Mouse (Mus musculus): ENCODE data around the gene Tex38. TPM values are rescaled to one million over a fixed set of nuclear protein-coding genes. Genes with fewer than 3 reads are reported as not detected.

Tex38 gene
- polyA plus RNA-seq, 1 experiment = not detected

- 35% methylated on average over 3 of the region's 3 CpGs for WGBS
- no peak for TF ChIP-seq POLR2A (IDR thresholded peaks at IDR 0.05; ENCODE audit: borderline replicate concordance, control insufficient read depth, low read depth, low read length)
- no peak for TF ChIP-seq CTCF (IDR thresholded peaks at IDR 0.05; ENCODE audit: control insufficient read depth, insufficient read depth, low read length)
- H3K27ac ChIP-seq (ENCODE audit: control insufficient read depth, insufficient read depth, low read depth, low read length, poor library complexity) = no peak overlapping the region
- H3K4me1 ChIP-seq (ENCODE audit: control insufficient read depth, insufficient read depth, low read length) = no peaks in the 10 kb centered on the region; the same call in 1 of the 2 replicates
- H3K4me3 ChIP-seq (replicated peaks; ENCODE audit: control insufficient read depth, low read depth, low read length) = no peak overlapping the region
Observed at GRCm38 (mm10) chr4:115821928-115822327, 41.1 kb upstream of the Tex38 start.

DNA sequence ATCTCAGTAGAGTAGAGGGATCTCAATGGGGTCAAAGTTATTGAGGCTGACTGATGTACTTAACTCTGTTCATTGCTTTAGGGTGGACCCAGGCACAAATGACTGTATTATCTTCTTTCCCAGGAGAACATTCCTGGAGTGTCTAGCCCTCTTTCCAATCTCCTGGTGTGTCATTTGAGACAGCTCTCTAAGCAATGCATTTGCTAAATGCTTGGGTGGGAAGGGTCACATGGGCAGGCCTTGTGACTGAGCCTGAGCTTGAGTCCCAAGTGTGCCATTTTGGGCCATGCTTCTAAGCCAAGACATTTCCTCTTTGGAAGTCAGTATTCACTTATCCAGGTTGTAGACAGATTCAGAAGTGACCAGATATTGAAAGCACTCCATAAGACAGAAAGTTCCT lies 40.6 kb upstream of the Tex38 start:
- H3K4me3 ChIP-seq (replicated peaks; ENCODE audit: control insufficient read depth, low read depth, low read length) = no peak overlapping the region
- no peak for TF ChIP-seq POLR2A (IDR thresholded peaks at IDR 0.05; ENCODE audit: borderline replicate concordance, control insufficient read depth, low read depth, low read length)
- no peak for TF ChIP-seq CTCF (IDR thresholded peaks at IDR 0.05; ENCODE audit: control insufficient read depth, insufficient read depth, low read length)
- no peak overlapping the region for H3K27ac ChIP-seq (ENCODE audit: control insufficient read depth, insufficient read depth, low read depth, low read length, poor library complexity)
- H3K4me1 ChIP-seq (ENCODE audit: control insufficient read depth, insufficient read depth, low read length) = no peaks in the 10 kb centered on the region; the same call in 1 of the 2 replicates

DNA sequence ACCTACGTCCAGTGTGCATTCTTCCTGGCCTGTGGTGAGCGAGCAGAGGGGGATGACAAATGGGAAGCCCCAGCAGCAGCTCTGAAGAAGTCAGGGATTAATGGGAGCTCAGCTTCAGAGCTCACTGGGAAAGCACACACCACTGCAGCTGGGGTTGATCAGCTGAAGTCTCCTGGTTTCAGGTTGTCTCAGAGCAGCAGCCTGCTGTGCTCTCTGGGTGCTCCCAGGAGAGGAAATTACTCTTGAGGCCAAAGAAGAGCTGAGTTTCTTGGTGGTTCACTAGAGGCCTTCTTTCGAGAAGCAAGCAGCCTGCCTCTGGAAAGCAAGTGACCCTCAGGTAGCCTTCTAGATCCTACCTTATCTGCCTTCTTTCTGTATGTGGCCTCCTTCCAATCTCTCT lies 40.1 kb upstream of the Tex38 start:
- WGBS = 77% methylated on average over 3 of the region's 3 CpGs
- Histone ChIP-seq H3K27ac (ENCODE audit: control insufficient read depth, insufficient read depth, low read depth, low read length, poor library complexity) (no peak overlapping the region), H3K4me3 (replicated peaks; ENCODE audit: control insufficient read depth, low read depth, low read length) (no peak overlapping the region), H3K4me1 (ENCODE audit: control insufficient read depth, insufficient read depth, low read length) (no peaks in the 10 kb centered on the region; the same call in 1 of the 2 replicates)
- no peak for TF ChIP-seq POLR2A (IDR thresholded peaks at IDR 0.05; ENCODE audit: borderline replicate concordance, control insufficient read depth, low read depth, low read length)
- TF ChIP-seq CTCF (IDR thresholded peaks at IDR 0.05; ENCODE audit: control insufficient read depth, insufficient read depth, low read length) = no peak

GRCm38 (mm10) chr4:115820199-115820598 lies 39.4 kb upstream of the Tex38 start:
- Histone ChIP-seq H3K4me3 (replicated peaks; ENCODE audit: control insufficient read depth, low read depth, low read length) (no peak overlapping the region), H3K27ac (ENCODE audit: control insufficient read depth, insufficient read depth, low read depth, low read length, poor library complexity) (no peak overlapping the region), H3K4me1 (ENCODE audit: control insufficient read depth, insufficient read depth, low read length) (no peaks in the 10 kb centered on the region; the same call in 1 of the 2 replicates)
- WGBS = 69% methylated on average over 3 of the region's 3 CpGs
- TF ChIP-seq POLR2A (IDR thresholded peaks at IDR 0.05; ENCODE audit: borderline replicate concordance, control insufficient read depth, low read depth, low read length) (no peak), CTCF (IDR thresholded peaks at IDR 0.05; ENCODE audit: control insufficient read depth, insufficient read depth, low read length) (no peak)

GRCm38 (mm10) chr4:115815606-115816005 lies 34.8 kb upstream of the Tex38 start:
- no peak for TF ChIP-seq POLR2A (IDR thresholded peaks at IDR 0.05; ENCODE audit: borderline replicate concordance, control insufficient read depth, low read depth, low read length)
- no peak for TF ChIP-seq CTCF (IDR thresholded peaks at IDR 0.05; ENCODE audit: control insufficient read depth, insufficient read depth, low read length)
- Histone ChIP-seq H3K4me1 (ENCODE audit: control insufficient read depth, insufficient read depth, low read length) (no peaks in the 10 kb centered on the region; the same call in 1 of the 2 replicates), H3K4me3 (replicated peaks; ENCODE audit: control insufficient read depth, low read depth, low read length) (no peak overlapping the region), H3K27ac (ENCODE audit: control insufficient read depth, insufficient read depth, low read depth, low read length, poor library complexity) (no peak overlapping the region)
- 88% methylated on average over 5 of the region's 5 CpGs for WGBS

GRCm38 (mm10) chr4:115812326-115812725 lies 31.5 kb upstream of the Tex38 start:
- TF ChIP-seq CTCF (IDR thresholded peaks at IDR 0.05; ENCODE audit: control insufficient read depth, insufficient read depth, low read length) (no peak), POLR2A (IDR thresholded peaks at IDR 0.05; ENCODE audit: borderline replicate concordance, control insufficient read depth, low read depth, low read length) (no peak)
- no peaks in the 10 kb centered on the region for H3K4me1 ChIP-seq (ENCODE audit: control insufficient read depth, insufficient read depth, low read length)
- no peak overlapping the region for H3K4me3 ChIP-seq (replicated peaks; ENCODE audit: control insufficient read depth, low read depth, low read length)
- H3K27ac ChIP-seq (ENCODE audit: control insufficient read depth, insufficient read depth, low read depth, low read length, poor library complexity) = no peak overlapping the region
- WGBS = 83% methylated on average over 4 of the region's 4 CpGs

DNA sequence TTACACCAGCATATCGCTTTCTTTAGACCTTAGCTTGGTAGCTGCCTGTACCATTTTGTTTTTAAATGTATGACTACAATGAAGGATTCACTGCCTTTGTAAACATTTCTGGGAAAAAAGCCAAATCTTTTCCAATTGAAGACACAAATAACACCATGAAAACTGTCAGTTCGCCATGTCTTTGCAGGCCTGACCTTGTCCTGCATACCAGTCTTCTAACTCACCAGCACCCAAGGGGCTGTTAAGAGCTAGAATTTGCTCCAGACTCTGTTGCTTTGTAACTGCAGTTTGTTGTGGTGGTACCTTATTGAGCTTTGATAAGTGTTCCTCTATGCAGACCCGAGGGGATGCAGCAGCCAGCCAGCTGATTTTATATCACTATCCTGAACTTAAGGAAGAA lies 19.2 kb upstream of the Tex38 start:
- WGBS = 85% methylated on average over 3 of the region's 3 CpGs
- no peak for TF ChIP-seq POLR2A (IDR thresholded peaks at IDR 0.05; ENCODE audit: borderline replicate concordance, control insufficient read depth, low read depth, low read length)
- TF ChIP-seq CTCF (IDR thresholded peaks at IDR 0.05; ENCODE audit: control insufficient read depth, insufficient read depth, low read length) = no peak

DNA sequence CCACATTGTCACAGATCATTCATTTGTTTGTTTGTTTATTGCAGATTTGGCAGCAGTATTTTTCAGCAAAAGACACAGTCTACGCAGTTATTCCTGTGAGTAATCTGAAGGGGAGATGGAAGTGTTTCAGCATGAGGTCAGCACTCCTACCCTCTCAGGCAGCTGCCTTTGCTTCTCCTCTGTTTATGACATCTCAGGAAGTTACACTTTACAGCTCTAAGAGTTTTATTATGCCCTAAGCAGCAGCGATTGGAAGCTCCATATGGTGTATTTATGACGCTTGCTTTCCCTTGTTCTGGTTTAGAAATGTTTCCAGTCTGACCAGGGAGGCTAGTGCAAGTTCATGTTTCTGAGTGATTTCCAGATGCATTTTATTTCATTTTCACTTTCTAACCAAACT lies 14.5 kb upstream of the Tex38 start:
- H3K4me3 ChIP-seq (replicated peaks; ENCODE audit: control insufficient read depth, low read depth, low read length) = no peak overlapping the region
- H3K27ac ChIP-seq (ENCODE audit: control insufficient read depth, insufficient read depth, low read depth, low read length, poor library complexity) = no peak overlapping the region
- no peak for TF ChIP-seq CTCF (IDR thresholded peaks at IDR 0.05; ENCODE audit: control insufficient read depth, insufficient read depth, low read length)
- no peak for TF ChIP-seq POLR2A (IDR thresholded peaks at IDR 0.05; ENCODE audit: borderline replicate concordance, control insufficient read depth, low read depth, low read length)
- no peaks in the 10 kb centered on the region for H3K4me1 ChIP-seq (ENCODE audit: control insufficient read depth, insufficient read depth, low read length)
- WGBS = 78% methylated on average over 3 of the region's 3 CpGs

More for the DNA sequence above, 19.2 kb upstream of the Tex38 start:
- H3K4me1 ChIP-seq (ENCODE audit: control insufficient read depth, insufficient read depth, low read length) = no peaks in the 10 kb centered on the region
- H3K27ac ChIP-seq (ENCODE audit: control insufficient read depth, insufficient read depth, low read depth, low read length, poor library complexity) = no peak overlapping the region
- H3K4me3 ChIP-seq (replicated peaks; ENCODE audit: control insufficient read depth, low read depth, low read length) = no peak overlapping the region

GRCm38 (mm10) chr4:115790864-115791263 lies 10.0 kb upstream of the Tex38 start:
- Histone ChIP-seq H3K27ac (ENCODE audit: control insufficient read depth, insufficient read depth, low read depth, low read length, poor library complexity) (no peak overlapping the region), H3K4me3 (replicated peaks; ENCODE audit: control insufficient read depth, low read depth, low read length) (no peak overlapping the region), H3K4me1 (ENCODE audit: control insufficient read depth, insufficient read depth, low read length) (no peaks in the 10 kb centered on the region; the same call in 1 of the 2 replicates)
- WGBS = 88% methylated on average over 3 of the region's 3 CpGs
- no peak for TF ChIP-seq CTCF (IDR thresholded peaks at IDR 0.05; ENCODE audit: control insufficient read depth, insufficient read depth, low read length)
- no peak for TF ChIP-seq POLR2A (IDR thresholded peaks at IDR 0.05; ENCODE audit: borderline replicate concordance, control insufficient read depth, low read depth, low read length)
